Mouse (Mus musculus) neural tube, embryonic 13.5 days (tissue): ENCODE results near the gene Olfr460. TPM values are rescaled to one million over a fixed set of nuclear protein-coding genes. Genes with fewer than 3 reads are reported as not detected.
"Not testable (repeated sequence)": the region's sequence is repeated elsewhere in the genome, so short reads cannot be mapped to it uniquely, and the experiment has no call there.

Experiments used
- ATAC-seq: fragments of 200-750 bp; cut with Nextera tagmentation; 2 replicates; pipeline ENCODE4 v1.8.0; 2017; ENCODE audit warnings: low read depth, mild to moderate bottlenecking, moderate TSS enrichment, moderate library complexity
- H3K27ac ChIP-seq: fragments of 300-500 bp; sonication (generic); replicated peaks from 2 replicates; pipeline ENCODE4 v1.5.1; 2015; ENCODE audit warnings: moderate library complexity, mild to moderate bottlenecking, inconsistent platforms
- H3K27me3 ChIP-seq: fragments of 300-500 bp; sonication (generic); 2 replicates; pipeline ENCODE4 v1.6.1; 2015; ENCODE audit warnings: mild to moderate bottlenecking, inconsistent platforms
- H3K36me3 ChIP-seq: fragments of 300-500 bp; sonication (generic); 2 replicates; pipeline ENCODE4 v1.6.1; 2015; ENCODE audit warnings: mild to moderate bottlenecking, inconsistent platforms
- H3K4me1 ChIP-seq: fragments of 300-500 bp; sonication (generic); replicated peaks from 2 replicates; pipeline ENCODE4 v1.6.1; 2015; ENCODE audit warnings: inconsistent platforms
- H3K4me2 ChIP-seq: fragments of 300-500 bp; sonication (generic); 2 replicates; pipeline ENCODE4 v1.6.1; 2015; ENCODE audit warnings: inconsistent platforms, mild to moderate bottlenecking, moderate library complexity
- H3K4me3 ChIP-seq: fragments of 300-500 bp; sonication (generic); 2 replicates; pipeline ENCODE4 v1.5.1; 2015; ENCODE audit warnings: mild to moderate bottlenecking, inconsistent platforms
- H3K9ac ChIP-seq: fragments of 300-500 bp; sonication (generic); 2 replicates; pipeline ENCODE4 v1.6.1; 2015; ENCODE audit warnings: moderate library complexity, mild to moderate bottlenecking, inconsistent platforms
- H3K9me3 ChIP-seq: fragments of 300-500 bp; sonication (generic); 2 replicates; pipeline ENCODE4 v1.6.1; 2016; ENCODE audit warnings: inconsistent platforms
- WGBS: fragments of 180-500 bp; shearing (Covaris S2); methylation state at CpG from one replicate; pipeline ENCODE4 v1.1.7; 2015; 5-methylcytosine and 5-hydroxymethylcytosine counted together
- polyA plus RNA-seq: library from polyadenylated mRNA; unstranded; fragments of >200 nt; fragmentation: Nextera tagmentation; extraction: Ambion mirVana; gene quantifications from 2 replicates; pipeline ENCODE4 v1.2.1, GENCODE M21; 2015

The Olfr460 gene
- polyA plus RNA-seq: not detected in 2 replicates

DNA sequence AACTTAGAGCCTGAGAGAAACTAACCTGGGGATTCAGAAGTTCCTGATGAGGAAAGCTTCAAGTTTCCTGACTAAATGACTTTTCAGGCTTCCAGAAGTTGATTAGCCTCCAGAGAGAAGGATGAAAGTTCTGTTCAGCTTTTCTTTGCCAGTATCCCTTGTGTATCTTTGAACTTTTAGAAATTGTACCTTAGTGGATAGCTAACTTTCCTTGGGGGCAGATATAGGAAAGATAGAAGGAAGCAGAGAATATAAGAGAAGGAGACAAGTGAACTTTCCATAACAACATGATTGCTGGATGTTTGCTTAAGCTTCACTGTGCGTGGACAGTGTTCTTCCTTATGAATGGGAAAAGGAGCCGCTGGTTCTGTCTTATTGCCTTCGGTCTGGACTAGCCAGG is at the start of gene Olfr460:
Olfr460 (plus strand) TSS at position 301 of the 400 bp plus-strand sequence.
- H3K4me2 ChIP-seq: no peak within 1 kb of the TSS
- no peaks in the 10 kb centered on the region for H3K9me3 ChIP-seq
- no peaks in the 10 kb centered on the region for H3K4me1 ChIP-seq
- no peak for ATAC-seq
- H3K4me3 ChIP-seq: no peak within 1 kb of the TSS
- 90% methylated on average over 3 of the region's 3 CpGs for WGBS
- H3K27ac ChIP-seq: no peak within 1 kb of the TSS
- no peaks in the 10 kb centered on the region for H3K27me3 ChIP-seq
- H3K36me3 ChIP-seq: no peaks in the 10 kb centered on the region
- no peak within 1 kb of the TSS for H3K9ac ChIP-seq

DNA sequence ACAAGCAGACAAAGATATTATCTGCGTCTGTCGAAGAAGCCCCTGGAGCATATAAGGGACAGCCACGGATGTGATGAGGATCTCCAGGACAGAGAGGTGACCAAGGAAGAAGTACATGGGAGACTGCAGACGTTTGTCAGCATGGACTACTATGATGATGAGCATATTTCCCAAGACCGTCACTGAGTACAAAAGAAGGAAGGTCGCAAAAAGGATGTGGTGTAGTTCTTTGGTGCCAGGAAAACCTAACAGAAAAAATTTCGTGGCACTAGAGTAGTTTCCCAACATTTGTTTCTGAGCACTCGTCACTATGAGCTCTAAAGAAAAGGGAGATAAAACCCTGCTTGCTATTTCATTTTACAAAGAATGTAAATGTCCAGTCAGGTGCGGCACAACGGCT is 24.6 kb upstream of the Olfr460 start:
- H3K4me2 ChIP-seq: no peak overlapping the region
- H3K27me3 ChIP-seq: no peaks in the 10 kb centered on the region
- no peak overlapping the region for H3K4me3 ChIP-seq
- no peak overlapping the region for H3K27ac ChIP-seq
- no peak for ATAC-seq
- WGBS: 83% methylated on average over 10 of the region's 10 CpGs
- H3K36me3 ChIP-seq: no peaks in the 10 kb centered on the region
- H3K9ac ChIP-seq: no peak overlapping the region
- H3K4me1 ChIP-seq: no peaks in the 10 kb centered on the region
- H3K9me3 ChIP-seq: no peaks in the 10 kb centered on the region

DNA sequence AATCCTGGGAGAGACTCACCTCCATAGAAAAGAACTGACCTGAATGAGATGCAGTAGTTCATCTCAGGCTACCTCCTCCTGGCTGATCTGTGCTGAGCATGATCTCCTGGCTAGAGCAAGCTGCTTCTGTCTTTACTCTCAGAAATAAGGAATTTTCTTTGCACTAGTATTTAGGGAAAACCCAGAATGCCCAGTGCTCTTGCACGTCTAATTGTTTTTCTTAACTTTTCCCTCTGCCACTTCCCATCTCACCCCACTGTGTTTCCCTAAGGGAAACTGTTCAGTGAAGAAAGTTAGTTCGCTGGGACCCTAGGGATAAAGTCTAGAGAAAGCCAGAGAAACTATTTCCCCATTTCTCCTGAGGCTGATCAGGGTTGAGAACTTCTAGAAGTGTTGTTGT is 14.3 kb upstream of the Olfr460 start, which contains the start of gene Olfr461:
Olfr461 (minus strand) TSS at position 101 of the 400 bp plus-strand sequence.
- Histone ChIP-seq H3K4me3 (no peak within 1 kb of the TSS), H3K4me1 (no peaks in the 10 kb centered on the region), H3K27ac (no peak within 1 kb of the TSS), H3K9ac (no peak within 1 kb of the TSS), H3K4me2 (no peak within 1 kb of the TSS), H3K27me3 (no peaks in the 10 kb centered on the region), H3K36me3 (no peaks in the 10 kb centered on the region), H3K9me3 (no peaks in the 10 kb centered on the region)
- ATAC-seq: no peak
- whole genome bisulfite sequencing: 79% methylated on average over 2 of the region's 2 CpGs

DNA sequence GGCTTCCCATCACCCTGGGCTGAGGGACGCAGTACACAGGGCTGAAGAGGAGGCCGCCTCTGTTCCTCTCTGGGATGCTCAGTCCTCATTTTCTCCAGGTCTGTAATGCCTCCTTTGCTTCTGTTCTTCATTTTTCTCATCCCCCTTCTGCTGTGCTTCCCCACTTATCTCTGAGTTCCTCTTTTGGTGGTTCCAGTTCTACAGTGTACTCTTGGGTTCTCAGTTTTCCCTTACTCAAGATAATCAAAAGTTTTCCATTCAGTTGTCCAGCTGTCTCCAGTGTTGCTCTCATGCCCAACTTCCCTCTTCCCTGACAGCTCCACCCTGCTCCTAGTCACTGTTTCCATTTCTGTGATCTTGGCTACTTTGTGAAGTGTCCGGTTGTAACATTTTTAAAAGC is 4.3 kb downstream of the Olfr460 start:
- 81% methylated on average over 3 of the region's 3 CpGs for WGBS

DNA sequence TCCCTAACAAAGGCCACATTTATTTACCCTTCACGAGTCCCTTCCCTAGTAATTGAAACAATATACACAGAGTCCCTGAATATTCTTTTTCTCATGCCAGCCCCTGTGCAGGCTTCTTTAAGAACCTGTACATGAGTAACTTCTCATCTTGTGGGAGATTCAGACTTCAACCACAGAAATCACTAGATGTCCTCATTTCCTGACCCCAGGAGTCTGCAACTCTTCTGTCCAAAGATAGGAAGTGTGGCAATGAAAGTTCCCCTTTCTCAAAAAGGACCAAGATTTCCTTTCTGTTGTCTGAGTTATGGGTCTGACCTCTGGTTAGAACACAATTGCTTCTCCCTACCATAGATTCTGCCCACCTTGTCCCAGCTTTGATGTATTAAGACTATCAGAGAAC is 7.0 kb downstream of the Olfr460 start:
- Histone ChIP-seq H3K9ac (no peak overlapping the region), H3K4me2 (no peak overlapping the region), H3K27ac (no peak overlapping the region), H3K9me3 (no peaks in the 10 kb centered on the region), H3K27me3 (no peaks in the 10 kb centered on the region), H3K36me3 (no peaks in the 10 kb centered on the region), H3K4me3 (no peak overlapping the region), H3K4me1 (no peaks in the 10 kb centered on the region)
- WGBS: 92% methylated on average over 1 of the region's 1 CpGs
- ATAC-seq: no peak

More for the DNA sequence above, 4.3 kb downstream of the Olfr460 start:
- Histone ChIP-seq H3K9ac (no peak overlapping the region), H3K27ac (no peak overlapping the region), H3K4me2 (no peak overlapping the region), H3K27me3 (no peaks in the 10 kb centered on the region), H3K36me3 (no peaks in the 10 kb centered on the region), H3K4me3 (no peak overlapping the region), H3K4me1 (no peaks in the 10 kb centered on the region), H3K9me3 (no peaks in the 10 kb centered on the region)
- no peak for ATAC-seq

DNA sequence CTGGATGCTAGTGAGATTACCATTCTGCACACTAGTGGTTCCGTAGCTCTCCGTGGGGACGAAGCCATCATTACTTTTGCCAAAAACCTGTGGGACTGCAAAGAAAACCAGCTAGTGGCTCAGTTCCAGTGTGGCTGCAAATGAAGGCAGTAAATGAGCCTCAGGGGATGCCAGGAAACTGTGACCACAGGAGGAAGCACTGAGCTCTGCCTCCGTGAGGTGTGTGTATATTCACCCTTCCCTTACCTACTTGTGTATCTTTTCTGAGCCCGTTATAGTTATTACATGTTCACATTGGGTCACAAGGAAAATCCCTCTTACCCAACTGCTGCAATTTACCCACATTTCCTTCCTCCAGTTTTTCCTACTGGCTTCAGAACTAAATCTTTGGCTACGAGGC is 15.0 kb downstream of the Olfr460 start:
- 79% methylated on average over 6 of the region's 6 CpGs for WGBS
- Histone ChIP-seq H3K4me2 (no peak overlapping the region), H3K27ac (no peak overlapping the region), H3K9ac (no peak overlapping the region), H3K27me3 (no peaks in the 10 kb centered on the region), H3K36me3 (no peaks in the 10 kb centered on the region), H3K4me1 (no peaks in the 10 kb centered on the region), H3K4me3 (no peak overlapping the region), H3K9me3 (no peaks in the 10 kb centered on the region)
- no peak for ATAC-seq

GRCm38 (mm10) chr6:40585645-40586044 is 16.4 kb downstream of the Olfr460 start, which contains the start of gene Clec5a:
Gene Clec5a (minus strand): TSS chr6:40585821.
- H3K36me3 ChIP-seq: no peaks in the 10 kb centered on the region
- 0 out of 2 replicates have a peak, but pooled peaks cover 3% of the 10 kb centered on the region for H3K9me3 ChIP-seq
- no peak within 1 kb of the TSS for H3K27ac ChIP-seq
- no peak within 1 kb of the TSS for H3K4me2 ChIP-seq
- 83% methylated on average over 5 of the region's 5 CpGs for WGBS
- no peak within 1 kb of the TSS for H3K4me3 ChIP-seq
- H3K9ac ChIP-seq: no peak within 1 kb of the TSS
- H3K27me3 ChIP-seq: no peaks in the 10 kb centered on the region
- ATAC-seq: no peak
- no peaks in the 10 kb centered on the region for H3K4me1 ChIP-seq

- Histone ChIP-seq H3K9me3 (0 out of 2 replicates have a peak, but pooled peaks cover 3% of the 10 kb centered on the region), H3K4me1 (no peaks in the 10 kb centered on the region), H3K36me3 (no peaks in the 10 kb centered on the region), H3K4me3 (no peak overlapping the region), H3K4me2 (no peak overlapping the region), H3K27me3 (no peaks in the 10 kb centered on the region), H3K27ac (no peak overlapping the region), H3K9ac (no peak overlapping the region)
- ATAC-seq: no peak
- WGBS: 94% methylated on average over 2 of the region's 2 CpGs
Observed at GRCm38 (mm10) chr6:40588346-40588745, 19.1 kb downstream of the Olfr460 start.

DNA sequence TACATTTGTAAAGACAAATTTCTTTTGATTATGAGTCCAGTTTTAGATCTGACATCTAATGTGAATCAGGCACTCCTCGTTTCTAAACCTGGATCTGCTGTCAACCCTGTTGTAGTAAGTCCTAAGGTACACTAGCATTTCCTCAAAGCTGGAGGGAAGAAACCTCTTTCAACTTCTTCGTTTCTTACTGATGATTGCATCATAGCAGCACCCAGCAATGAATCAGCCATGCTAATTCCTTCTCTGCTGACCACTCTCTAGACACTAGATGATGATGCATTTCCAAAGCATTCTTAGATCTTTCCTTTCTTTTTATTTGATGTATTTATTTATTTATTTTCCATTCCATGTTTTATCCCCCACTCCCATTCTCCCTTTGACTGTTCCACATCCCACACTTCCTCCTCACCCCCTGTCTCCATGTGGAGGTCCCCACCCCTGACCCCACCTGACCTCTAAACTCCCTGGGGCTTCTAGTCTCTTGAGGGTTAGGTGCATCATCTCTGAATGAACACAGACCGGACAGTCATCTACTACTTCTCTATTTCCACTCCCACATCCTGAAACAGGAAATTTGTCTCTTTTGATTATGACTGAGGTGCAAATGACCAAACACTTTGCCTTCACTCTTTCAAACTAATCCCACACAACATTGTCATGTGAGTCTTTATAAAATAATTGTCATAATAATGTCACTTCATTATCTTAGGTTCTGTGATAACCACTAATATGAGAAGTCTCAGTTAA is 25.7 kb downstream of the Olfr460 start:
- H3K27ac ChIP-seq: no peak overlapping the region
- H3K9ac ChIP-seq: no peak overlapping the region
- no peaks in the 10 kb centered on the region for H3K4me1 ChIP-seq
- H3K36me3 ChIP-seq: no peaks in the 10 kb centered on the region
- 0 out of 2 replicates have a peak, but pooled peaks cover 3% of the 10 kb centered on the region for H3K9me3 ChIP-seq
- H3K4me2 ChIP-seq: no peak overlapping the region
- H3K4me3 ChIP-seq: no peak overlapping the region
- H3K27me3 ChIP-seq: no peaks in the 10 kb centered on the region
- WGBS: 84% methylated on average over 3 of the region's 3 CpGs
- no peak for ATAC-seq

DNA sequence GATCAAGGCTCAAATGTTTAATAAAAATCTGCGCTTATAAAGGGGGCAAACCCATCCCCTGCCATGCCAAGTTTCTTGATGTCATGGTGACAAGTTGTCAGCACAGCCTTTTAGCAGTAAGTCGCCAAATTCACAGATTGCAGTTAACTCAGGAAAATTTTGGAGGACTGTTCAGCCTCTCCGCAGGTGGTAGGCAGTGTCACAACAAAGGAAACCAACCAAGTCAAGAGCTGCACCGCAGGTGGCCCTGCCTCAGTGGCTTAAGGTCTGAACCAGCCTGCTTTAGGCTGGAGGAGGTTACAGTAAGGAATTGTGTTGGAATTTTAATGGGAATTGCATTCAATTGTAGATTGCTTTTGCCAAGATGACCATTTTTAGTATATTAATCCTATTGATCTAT is 29.3 kb downstream of the Olfr460 start:
- H3K27ac ChIP-seq, H3K4me1 ChIP-seq, H3K4me2 ChIP-seq, H3K9ac ChIP-seq, H3K4me3 ChIP-seq, ATAC-seq, H3K9me3 ChIP-seq, H3K27me3 ChIP-seq, H3K36me3 ChIP-seq: not testable (repeated sequence)
- WGBS: 36% methylated on average over 4 of the region's 4 CpGs

GRCm38 (mm10) chr6:40607431-40607830 is 38.1 kb downstream of the Olfr460 start:
- Histone ChIP-seq H3K4me1 (no peaks in the 10 kb centered on the region), H3K4me2 (no peak overlapping the region)

GRCm38 (mm10) chr6:40610244-40610643 is 41.0 kb downstream of the Olfr460 start:
- H3K4me2 ChIP-seq: no peak overlapping the region
- H3K36me3 ChIP-seq: no peaks in the 10 kb centered on the region
- WGBS: 75% methylated on average over 8 of the region's 8 CpGs
- no peaks in the 10 kb centered on the region for H3K9me3 ChIP-seq
- H3K4me3 ChIP-seq: no peak overlapping the region
- no peak overlapping the region for H3K9ac ChIP-seq
- no peaks in the 10 kb centered on the region for H3K27me3 ChIP-seq
- no peak for ATAC-seq
- H3K4me1 ChIP-seq: no peaks in the 10 kb centered on the region
- no peak overlapping the region for H3K27ac ChIP-seq

More at GRCm38 (mm10) chr6:40607431-40607830, 38.1 kb downstream of the Olfr460 start:
- Histone ChIP-seq H3K36me3 (no peaks in the 10 kb centered on the region), H3K9ac (no peak overlapping the region), H3K4me3 (no peak overlapping the region), H3K9me3 (no peaks in the 10 kb centered on the region), H3K27ac (no peak overlapping the region), H3K27me3 (no peaks in the 10 kb centered on the region)
- no peak for ATAC-seq
